Mouse (Mus musculus) liver, adult 2 months (tissue): ENCODE results near the gene Paqr7. TPM values are rescaled to one million over a fixed set of nuclear protein-coding genes. Genes with fewer than 3 reads are reported as not detected.
A peak's percentile ranks its signal among the peaks of the same experiment; 100 is the strongest.

Source experiments
- DNase-seq: peaks from one replicate; pipeline ENCODE4 v3.0.0-alpha.2; 2011; ENCODE audit warnings: low read depth, low spot score; ENCODE audit errors: extremely low read depth
- H3K27ac ChIP-seq: fragments of 200-500 bp; replicated peaks from 2 replicates; pipeline ENCODE4 v1.5.1; 2012; ENCODE audit warnings: low read depth, mild to moderate bottlenecking, control low read depth, inconsistent platforms, low read length; ENCODE audit not compliant: insufficient read depth
- H3K27me3 ChIP-seq: fragments of 200-500 bp; 2 replicates; pipeline ENCODE4 v1.6.1; 2012; ENCODE audit warnings: mild to moderate bottlenecking, moderate library complexity, low read length, inconsistent platforms; ENCODE audit not compliant: control insufficient read depth, insufficient read depth
- H3K36me3 ChIP-seq: fragments of 200-500 bp; 2 replicates; pipeline ENCODE4 v1.6.1; 2012; ENCODE audit warnings: low read length, inconsistent platforms; ENCODE audit not compliant: control insufficient read depth, insufficient read depth
- H3K4me1 ChIP-seq: fragments of 200-500 bp; 2 replicates; pipeline ENCODE4 v1.6.1; 2011; ENCODE audit warnings: low read length; ENCODE audit not compliant: control insufficient read depth, insufficient read depth
- H3K4me3 ChIP-seq: fragments of 200-500 bp; 2 replicates; pipeline ENCODE4 v1.5.1; 2011; ENCODE audit warnings: low read depth, mild to moderate bottlenecking, control low read depth, low read length, moderate library complexity; ENCODE audit not compliant: insufficient read depth
- H3K79me2 ChIP-seq: fragments of 200-500 bp; 2 replicates; pipeline ENCODE4 v1.6.1; 2012; ENCODE audit warnings: inconsistent platforms, mild to moderate bottlenecking, low read length, moderate library complexity; ENCODE audit not compliant: control insufficient read depth, insufficient read depth
- H3K9ac ChIP-seq: fragments of 200-500 bp; 2 replicates; pipeline ENCODE4 v1.6.1; 2012; ENCODE audit warnings: low read depth, mild to moderate bottlenecking, control low read depth, inconsistent platforms, low read length
- CTCF ChIP-seq: fragments of 200-500 bp; IDR thresholded peaks from 2 replicates; pipeline ENCODE4 v1.5.1; 2011; ENCODE audit warnings: low read depth, low read length, control low read depth
- POLR2A ChIP-seq: fragments of 200-500 bp; IDR thresholded peaks from 2 replicates; pipeline ENCODE4 v1.6.1; 2011; ENCODE audit warnings: low read length, control low read depth; ENCODE audit not compliant: insufficient read depth; ENCODE audit errors: extremely low read depth
- WGBS: fragments of 180-500 bp; shearing (Covaris S2); methylation state at CpG from one replicate; pipeline ENCODE4 v1.1.7; 2018; 5-methylcytosine and 5-hydroxymethylcytosine counted together
- polyA plus RNA-seq: library from polyadenylated mRNA; depleted of rRNA; stranded (reverse); fragments of >200 nt; gene quantifications from 2 replicates; pipeline ENCODE4 v1.2.3, GENCODE M21; 2012; rRNA removed
- total RNA-seq: library from RNA; depleted of rRNA; stranded (reverse); fragments of >200 nt; gene quantifications from 2 replicates; pipeline ENCODE4 v1.2.3, GENCODE M21; 2014; rRNA removed

Gene Paqr7
- total RNA-seq (18.7 and 20.3 TPM in 2 replicates), polyA plus RNA-seq (46.1 and 58.5 TPM in 2 replicates)

GRCm38 (mm10) chr4:134496595-134497210 lies at the start of gene Paqr7:
Paqr7 (plus strand) TSS chr4:134496697.
- Histone ChIP-seq H3K4me1 (peaks cover 26% of the 10 kb centered on the region), H3K4me3 (peak within 1 kb of the TSS; percentile 68), H3K27me3 (no peaks in the 10 kb centered on the region), H3K36me3 (no peaks in the 10 kb centered on the region), H3K79me2 (no peaks in the 10 kb centered on the region; the same call in 1 of the 2 replicates), H3K27ac (peak within 1 kb of the TSS; percentile 82), H3K9ac (peak within 1 kb of the TSS; percentile 83)
- TF ChIP-seq CTCF: no peak
- peak; percentile 91 for TF ChIP-seq POLR2A
- peak; percentile 80 for DNase-seq
- under 1% methylated on average over 35 of the region's 35 CpGs for WGBS

DNA sequence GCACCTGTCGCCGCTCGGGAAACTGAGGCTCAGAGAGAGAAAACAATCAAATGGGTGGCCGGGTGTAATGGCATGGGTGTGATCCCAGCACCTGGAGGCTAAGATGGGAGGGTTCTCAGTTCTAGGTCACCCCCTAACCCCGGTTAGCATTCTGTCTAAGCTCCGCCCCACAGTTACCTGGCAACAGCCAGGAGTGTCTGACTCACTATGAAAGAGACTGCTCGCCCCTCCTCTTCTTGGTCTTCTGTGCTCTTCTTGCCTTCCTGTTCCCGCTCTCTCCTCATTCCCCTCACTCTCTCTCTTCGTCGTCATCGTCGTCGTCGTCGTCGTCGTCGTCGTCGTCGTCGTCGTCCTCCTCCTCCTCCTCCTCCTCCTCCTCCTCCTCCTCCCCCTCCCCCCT lies 48.5 kb upstream of the Paqr7 start:
- Histone ChIP-seq H3K27ac (no peak overlapping the region), H3K27me3 (no peaks in the 10 kb centered on the region), H3K79me2 (no peaks in the 10 kb centered on the region), H3K4me3 (no peak overlapping the region), H3K36me3 (no peaks in the 10 kb centered on the region), H3K4me1 (no peaks in the 10 kb centered on the region), H3K9ac (no peak overlapping the region)
- no peak for TF ChIP-seq CTCF
- 45% methylated on average over 21 of the region's 23 CpGs for WGBS
- no peak for DNase-seq

GRCm38 (mm10) chr4:134449595-134450391 lies 46.7 kb upstream of the Paqr7 start:
- peaks cover 5% of the 10 kb centered on the region; the same call in 1 of the 2 replicates for H3K27me3 ChIP-seq
- no peak overlapping the region for H3K9ac ChIP-seq
- TF ChIP-seq POLR2A (no peak), CTCF (no peak)
- no peaks in the 10 kb centered on the region for H3K36me3 ChIP-seq
- no peak for DNase-seq
- WGBS: 66% methylated on average over 13 of the region's 13 CpGs
- H3K27ac ChIP-seq: no peak overlapping the region
- H3K79me2 ChIP-seq: no peaks in the 10 kb centered on the region
- no peaks in the 10 kb centered on the region for H3K4me1 ChIP-seq
- no peak overlapping the region for H3K4me3 ChIP-seq

DNA sequence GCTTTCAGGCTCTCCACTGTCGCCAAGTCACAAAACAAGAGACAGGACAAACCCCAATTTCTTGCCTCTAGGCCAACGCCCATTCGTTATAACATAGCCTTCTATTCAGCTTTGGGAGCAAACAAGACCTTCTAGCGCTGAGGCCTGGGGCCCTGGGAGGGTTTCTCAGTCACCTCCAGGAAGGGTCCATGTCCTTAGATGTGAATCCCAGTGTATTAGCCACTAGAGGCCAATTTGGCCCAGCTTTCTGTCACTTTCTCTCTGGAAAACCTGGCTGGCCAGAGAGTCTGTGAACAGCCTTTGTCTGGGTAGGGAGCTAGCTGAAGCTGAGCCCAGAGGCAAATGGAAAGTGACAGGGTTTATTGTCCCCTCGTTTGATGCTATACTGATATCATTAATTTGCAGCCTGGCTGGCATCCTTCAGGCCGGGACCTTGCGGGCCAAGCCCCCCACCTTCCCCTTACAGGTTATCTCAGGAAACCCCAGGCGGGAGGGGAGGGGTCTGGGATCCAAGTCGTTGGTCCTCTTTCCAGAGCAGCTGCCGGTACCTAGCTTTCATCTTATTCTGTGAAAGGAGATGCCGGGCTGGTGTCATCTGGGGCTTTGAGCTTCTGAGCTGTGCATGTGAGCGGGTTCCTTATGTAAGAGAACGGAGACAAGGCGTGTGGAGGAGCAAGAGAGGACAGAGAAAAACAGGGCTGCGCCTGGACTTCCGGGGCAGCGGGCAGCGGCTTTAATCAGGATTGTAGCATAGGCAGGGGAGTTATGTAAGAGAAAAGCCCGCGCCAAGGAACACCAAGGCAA lies 45.9 kb upstream of the Paqr7 start:
- no peak for DNase-seq

DNA sequence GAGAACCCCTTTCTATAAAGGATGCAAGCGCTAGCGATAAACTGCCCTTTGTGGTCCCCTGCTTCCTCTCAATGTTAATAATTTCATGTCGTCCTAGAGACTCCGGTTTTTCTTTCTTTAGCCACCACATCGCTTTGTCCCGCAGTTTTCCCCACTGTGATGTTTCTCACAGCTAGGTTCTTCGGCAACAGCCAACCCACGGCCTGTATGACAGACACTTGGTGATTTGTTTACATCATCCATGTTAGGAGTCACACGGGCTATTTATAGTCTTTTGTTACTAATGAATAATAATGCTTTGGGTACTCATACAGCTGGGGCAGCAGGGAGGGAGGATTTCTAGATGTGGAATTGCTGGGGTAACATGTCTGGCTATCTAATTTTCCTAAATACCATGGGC lies 45.0 kb upstream of the Paqr7 start:
- Histone ChIP-seq H3K79me2 (no peaks in the 10 kb centered on the region), H3K4me3 (no peak overlapping the region), H3K27ac (no peak overlapping the region), H3K9ac (no peak overlapping the region), H3K27me3 (peaks cover 5% of the 10 kb centered on the region; the same call in 1 of the 2 replicates), H3K4me1 (no peaks in the 10 kb centered on the region), H3K36me3 (no peaks in the 10 kb centered on the region)
- TF ChIP-seq CTCF (no peak), POLR2A (no peak)
- DNase-seq: no peak
- 78% methylated on average over 9 of the region's 9 CpGs for whole genome bisulfite sequencing

More for the DNA sequence above, 45.9 kb upstream of the Paqr7 start:
- no peak overlapping the region for H3K27ac ChIP-seq
- H3K36me3 ChIP-seq: no peaks in the 10 kb centered on the region
- no peak overlapping the region for H3K4me3 ChIP-seq
- no peak overlapping the region for H3K9ac ChIP-seq
- no peaks in the 10 kb centered on the region for H3K4me1 ChIP-seq
- 55% methylated on average over 20 of the region's 20 CpGs for WGBS
- H3K27me3 ChIP-seq: peaks cover 5% of the 10 kb centered on the region; the same call in 1 of the 2 replicates
- TF ChIP-seq POLR2A (no peak), CTCF (no peak)
- no peaks in the 10 kb centered on the region for H3K79me2 ChIP-seq
